Mouse (Mus musculus) stomach, embryonic 16.5 days (tissue): ENCODE data around the gene Ranbp6. TPM values are rescaled to one million over a fixed set of nuclear protein-coding genes. Genes with fewer than 3 reads are reported as not detected.

Experiments used
- ATAC-seq: fragments of 200-750 bp; cut with Nextera tagmentation; 2 replicates; pipeline ENCODE4 v1.8.0; 2017; ENCODE audit warnings: moderate number of reproducible peaks, moderate TSS enrichment; ENCODE audit not compliant: insufficient read depth, low FRiP score
- H3K27ac ChIP-seq: fragments of 300-500 bp; sonication (generic); 2 replicates; pipeline ENCODE4 v1.5.1; 2014; ENCODE audit warnings: low read length
- H3K27me3 ChIP-seq: fragments of 300-500 bp; sonication (generic); 2 replicates; pipeline ENCODE4 v1.6.1; 2014; ENCODE audit warnings: low read length, control low read depth, mixed read lengths; ENCODE audit not compliant: control insufficient read depth, insufficient read depth
- H3K36me3 ChIP-seq: fragments of 300-500 bp; sonication (generic); 2 replicates; pipeline ENCODE4 v1.6.1; 2014; ENCODE audit warnings: low read length; ENCODE audit not compliant: control insufficient read depth, insufficient read depth
- H3K4me1 ChIP-seq: fragments of 300-500 bp; sonication (generic); 2 replicates; pipeline ENCODE4 v1.6.1; 2014; ENCODE audit warnings: low read length, control low read depth, mixed read lengths; ENCODE audit not compliant: control insufficient read depth, insufficient read depth
- H3K4me2 ChIP-seq: fragments of 300-500 bp; sonication (generic); 2 replicates; pipeline ENCODE4 v1.6.1; 2014; ENCODE audit warnings: low read depth, low read length, mixed read lengths
- H3K4me3 ChIP-seq: fragments of 300-500 bp; sonication (generic); replicated peaks from 2 replicates; pipeline ENCODE4 v1.5.1; 2014; ENCODE audit warnings: mild to moderate bottlenecking, low read length
- H3K9ac ChIP-seq: fragments of 300-500 bp; sonication (generic); 2 replicates; pipeline ENCODE4 v1.6.1; 2014; ENCODE audit warnings: low read length
- H3K9me3 ChIP-seq: fragments of 300-500 bp; sonication (generic); replicated peaks from 2 replicates; pipeline ENCODE4 v1.6.1; 2016; ENCODE audit warnings: low read length, control low read depth; ENCODE audit not compliant: control insufficient read depth
- WGBS: fragments of 180-500 bp; shearing (Covaris S2); extraction: QIAGEN DNeasy Blood & Tissue Kit; methylation state at CpG from one replicate; pipeline ENCODE4 v1.1.7; 2014; 5-methylcytosine and 5-hydroxymethylcytosine counted together
- polyA plus RNA-seq: library from polyadenylated mRNA; unstranded; fragments of >200 nt; fragmentation: Nextera tagmentation; extraction: Ambion mirVana; gene quantifications from 2 replicates; pipeline ENCODE4 v1.2.1, GENCODE M21; 2015

Gene Ranbp6
- polyA plus RNA-seq, 1 experiment from 2014 or later: 17.4 TPM

GRCm38 (mm10) chr19:29787997-29788396, 24.8 kb downstream of the Ranbp6 start:
- Histone ChIP-seq H3K9ac (no peak overlapping the region), H3K27me3 (no peaks in the 10 kb centered on the region), H3K4me3 (no peak overlapping the region), H3K27ac (no peak overlapping the region), H3K9me3 (no peaks in the 10 kb centered on the region), H3K36me3 (no peaks in the 10 kb centered on the region), H3K4me1 (0 out of 2 replicates have a peak, but pooled peaks cover 2% of the 10 kb centered on the region), H3K4me2 (no peak overlapping the region)
- ATAC-seq: no peak

DNA sequence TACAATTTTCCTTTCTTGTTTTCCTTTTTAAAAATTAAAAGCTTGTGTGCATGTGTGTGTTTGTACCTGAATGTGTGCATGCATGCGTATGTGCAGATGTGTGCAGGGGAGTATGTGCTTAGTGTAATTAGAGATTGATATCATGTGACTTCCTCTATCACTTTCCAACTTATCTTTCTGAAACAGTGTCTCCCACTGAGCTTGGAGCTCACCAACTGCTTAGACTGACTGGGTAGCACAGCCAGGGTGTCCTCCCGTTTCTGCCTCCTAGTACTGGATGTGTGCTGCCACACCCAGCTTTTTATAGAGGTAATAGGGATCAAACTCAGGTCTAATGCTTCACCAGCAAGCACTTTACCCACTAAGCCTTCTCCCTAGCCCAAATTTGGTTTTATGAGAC, 29.9 kb downstream of the Ranbp6 start:
- Histone ChIP-seq H3K4me2 (no peak overlapping the region), H3K4me3 (no peak overlapping the region), H3K9ac (no peak overlapping the region), H3K27me3 (no peaks in the 10 kb centered on the region), H3K4me1 (no peaks in the 10 kb centered on the region), H3K36me3 (no peaks in the 10 kb centered on the region), H3K9me3 (no peaks in the 10 kb centered on the region), H3K27ac (no peak overlapping the region)
- no peak for ATAC-seq
- 84% methylated on average over 2 of the region's 2 CpGs for WGBS

Other genes starting within 250 kb of the Ranbp6 start
- 17.2 and 17.9 TPM in 2 replicates for gene Ermp1, start 164.6 kb downstream of the Ranbp6 start, polyA plus RNA-seq
- gene Mlana, start 115.2 kb downstream of the Ranbp6 start, polyA plus RNA-seq: not detected in 2 replicates
- gene 9930021J03Rik, start 7.0 kb downstream of the Ranbp6 start, polyA plus RNA-seq: 3.6 and 3.7 TPM in 2 replicates
- 14.9 and 15.0 TPM in 2 replicates for gene Il33, start 112.1 kb upstream of the Ranbp6 start, polyA plus RNA-seq
- not detected in 2 replicates for gene Trpd52l3, start 190.8 kb upstream of the Ranbp6 start, polyA plus RNA-seq
- 53.2 and 56.9 TPM in 2 replicates for gene Uhrf2, start 217.5 kb upstream of the Ranbp6 start, polyA plus RNA-seq